In the genomic region with DNA sequence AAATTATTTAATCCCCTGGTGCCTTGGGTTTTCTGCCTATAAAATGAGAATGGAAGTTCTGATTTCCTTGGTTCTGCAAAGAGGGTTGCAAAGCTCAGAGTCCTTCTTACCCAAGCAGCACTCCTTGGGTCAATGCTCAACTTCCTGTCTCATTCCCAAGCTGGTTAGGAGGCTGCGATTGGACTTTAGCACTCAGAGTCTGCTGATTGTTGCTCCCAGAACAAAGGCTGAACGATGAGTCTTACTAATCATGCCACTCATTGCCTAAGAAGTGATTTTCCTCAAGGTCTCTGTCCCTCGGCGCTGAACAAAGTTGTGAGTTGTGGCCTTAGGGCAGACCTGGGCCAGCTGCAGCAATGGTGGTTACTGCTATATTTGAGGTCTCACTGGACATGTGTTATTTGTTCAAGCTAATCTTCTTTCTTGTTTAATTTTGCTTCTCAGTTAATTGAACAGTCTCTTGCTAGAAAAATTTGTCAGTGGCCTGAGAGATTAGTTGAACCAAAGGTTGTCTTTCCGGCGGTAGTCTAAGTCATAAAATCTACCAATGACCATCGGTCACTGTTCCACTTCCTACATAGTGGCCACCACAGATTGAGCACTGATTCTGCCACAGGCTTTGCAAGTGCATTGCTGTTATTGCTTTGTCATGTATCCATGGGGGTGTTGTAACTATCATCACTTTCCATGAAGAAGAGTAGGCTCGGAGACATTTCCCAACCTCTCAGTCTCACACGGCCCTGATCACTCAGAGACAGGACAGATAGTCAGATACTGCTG, we compare ENCODE assay signal across 18 mouse cellular contexts.
DNase-seq lines count a peak whose midpoint lies in the region; ATAC-seq lines count a peak whose summit lies in the region.
"Had no signal": no experiment of that assay in that cellular context is flagged by ENCODE, and none has a peak within 500 bp of the region (broad histone marks: within the 10 kb centered on the region; RNA-seq: fewer than 3 reads in every experiment).

No protein-coding gene starts in this region.

- ATAC-seq in lung, embryonic 16.5 days (ENCODE audit: low read depth): no peak
- ATAC-seq in erythroid progenitor cell, adult 5-6 weeks (replicated peaks; ENCODE audit: low FRiP score, poor library complexity, severe bottlenecking): no peak
- ATAC-seq: liver, postnatal 0 days had no signal

- no peak overlapping the region for H3K9ac ChIP-seq in lung, embryonic 16.5 days (ENCODE audit: low read length)
- H3K9ac ChIP-seq: hindbrain, embryonic 12.5 days; liver, postnatal 0 days; midbrain, embryonic 12.5 days had no signal

- H3K4me3 ChIP-seq in lung, embryonic 16.5 days (ENCODE audit: low read length): no peak overlapping the region
- H3K4me3 ChIP-seq: hindbrain, embryonic 12.5 days; limb, embryonic 10.5 days; midbrain, embryonic 12.5 days had no signal

- H3K4me2 ChIP-seq in lung, embryonic 16.5 days (ENCODE audit: low read depth, low read length): no peak overlapping the region
- H3K4me2 ChIP-seq: hindbrain, embryonic 12.5 days; midbrain, embryonic 12.5 days had no signal

- H3K9me3 ChIP-seq in lung, embryonic 16.5 days (ENCODE audit: control insufficient read depth, low read length): no peaks in the 10 kb centered on the region
- H3K9me3 ChIP-seq: limb, embryonic 10.5 days; midbrain, embryonic 12.5 days had no signal

- no peaks in the 10 kb centered on the region for H3K4me1 ChIP-seq in lung, embryonic 16.5 days (replicated peaks; ENCODE audit: control insufficient read depth, insufficient read depth, low read length)
- H3K4me1 ChIP-seq: hindbrain, embryonic 12.5 days; limb, embryonic 10.5 days; midbrain, embryonic 12.5 days had no signal

- no peaks in the 10 kb centered on the region for H3K27me3 ChIP-seq in lung, embryonic 16.5 days (ENCODE audit: control insufficient read depth, insufficient read depth, low read depth, low read length)
- H3K27me3 ChIP-seq: hindbrain, embryonic 12.5 days; midbrain, embryonic 12.5 days had no signal

- DNase-seq in adrenal gland, adult 2 months: peak; percentile 8
- DNase-seq in adrenal gland, postnatal 14 days: no peak
- DNase-seq in lung, postnatal 14 days: no peak
- peak; percentile 93 for DNase-seq in kidney, adult 9 months
- peak; percentile 66 to 88 for DNase-seq in kidney, postnatal 36 days
- no peak for DNase-seq in ovary, adult 18-20 months (ENCODE audit: low spot score)
- DNase-seq: cerebellum, adult 11-12 months; cerebellum, postnatal 14 days; gastrocnemius, postnatal 25 days; liver; liver, postnatal 0 days; right cerebral cortex, postnatal 14 days; thymus, postnatal 14 days had no signal

- H3K27ac ChIP-seq in lung, embryonic 16.5 days (ENCODE audit: low read length): peak overlapping the region; percentile 66
- H3K27ac ChIP-seq: hindbrain, embryonic 12.5 days; limb, embryonic 10.5 days; midbrain, embryonic 12.5 days had no signal

- no peaks in the 10 kb centered on the region for H3K36me3 ChIP-seq in lung, embryonic 16.5 days (ENCODE audit: control insufficient read depth, insufficient read depth, low read length)
- H3K36me3 ChIP-seq: hindbrain, embryonic 12.5 days; limb, embryonic 10.5 days; midbrain, embryonic 12.5 days had no signal

- 81% methylated on average over 9 of the region's 9 CpGs for WGBS in lung, embryonic 16.5 days

Comparison
In these comparisons a context has a peak if more than half of its experiments do, and no peak if none do; other contexts are left out.
1. DNase-seq: peak in adrenal gland, adult 2 months (single experiment), kidney, adult 9 months (single experiment) and kidney, postnatal 36 days (2 of 2); none in adrenal gland, postnatal 14 days (single experiment), lung, postnatal 14 days (single experiment) and ovary, adult 18-20 months (single experiment).